In the genomic region with DNA sequence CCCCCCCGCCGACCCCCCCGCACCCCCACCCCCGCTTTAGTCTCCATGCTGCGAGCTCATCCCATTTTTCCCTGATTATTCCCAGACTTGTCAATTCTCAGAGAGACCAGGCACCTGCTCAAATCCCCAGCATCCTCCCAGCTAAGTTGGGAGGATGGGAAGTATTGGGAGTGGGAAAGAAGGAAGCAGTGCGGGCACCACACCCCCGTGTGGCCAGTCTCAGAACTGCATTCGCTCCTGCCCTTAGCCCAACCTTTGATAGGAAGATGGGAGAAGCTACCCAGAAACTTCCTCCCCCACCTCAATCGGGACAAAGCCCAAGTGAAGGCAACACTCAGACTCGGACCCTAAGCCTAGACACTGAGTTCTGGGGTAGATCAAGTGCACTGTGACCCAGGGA, we compare ENCODE assay signal across 8 mouse cellular contexts. TPM values are rescaled to one million over a fixed set of nuclear protein-coding genes. Genes with fewer than 3 reads are reported as not detected.
DNase-seq lines count a peak whose midpoint lies in the region; ATAC-seq and TF ChIP-seq lines count a peak whose summit lies in the region.

No protein-coding gene starts in this region.

- ATAC-seq in forebrain, embryonic 14.5 days, result no peak

- no peak overlapping the region for H3K9ac ChIP-seq in forebrain, embryonic 14.5 days (ENCODE audit: low read length)

- peaks cover 27% of the 10 kb centered on the region for H3K4me1 ChIP-seq in forebrain, embryonic 14.5 days (ENCODE audit: control insufficient read depth, insufficient read depth, low read length)

- TF ChIP-seq CTCF in brain, embryonic 14.5 days (IDR thresholded peaks at IDR 0.05; ENCODE audit: borderline replicate concordance, extremely low read depth, insufficient read depth, insufficient read length), result peak; percentile 96

- H3K36me3 ChIP-seq in forebrain, embryonic 14.5 days (ENCODE audit: control insufficient read depth, insufficient read depth, low read length), result peaks cover 56% of the 10 kb centered on the region

- 4% methylated on average over 10 of the region's 10 CpGs for WGBS in forebrain, embryonic 14.5 days

- no peak for TF ChIP-seq POLR2A in brain, embryonic 14.5 days (IDR thresholded peaks at IDR 0.05; ENCODE audit: borderline replicate concordance, extremely low read depth, insufficient read depth, insufficient read length, poor library complexity, severe bottlenecking)

- no peaks in the 10 kb centered on the region for H3K27me3 ChIP-seq in forebrain, embryonic 14.5 days (replicated peaks; ENCODE audit: control insufficient read depth, insufficient read depth, low read length)

- intact Hi-C loops in heart, postnatal 25 days (cut with DNase I), result no loop called here

- peak; percentile 74 for DNase-seq in MN1 (ENCODE audit: low spot score)
- peak; percentile 83 for DNase-seq in brain, embryonic 14.5 days (ENCODE audit: low read depth)
- DNase-seq in forebrain, embryonic 14.5 days (ENCODE audit: low spot score), result peak; percentile 82
- DNase-seq in heart, postnatal 25 days (ENCODE audit: low spot score), result peak; percentile 35
- peak; percentile 74 for DNase-seq in left cerebral cortex, adult 11 months (ENCODE audit: low spot score)
- DNase-seq in mesoderm, embryonic 11.5 days (ENCODE audit: low read depth, low spot score), result peak; percentile 80
- DNase-seq in right cerebral cortex, postnatal 4 days, result peak; percentile 88
- no peak for DNase-seq in yolk sac, embryonic 10.5 days (ENCODE audit: low spot score)

- H3K4me3 ChIP-seq in forebrain, embryonic 14.5 days (ENCODE audit: low read depth, low read length), result peak overlapping the region; percentile 71; the same call in 1 of the 2 replicates

- no peaks in the 10 kb centered on the region for H3K9me3 ChIP-seq in forebrain, embryonic 14.5 days (replicated peaks; ENCODE audit: control insufficient read depth, low read length)

- H3K27ac ChIP-seq in forebrain, embryonic 14.5 days (ENCODE audit: low read depth, low read length), result peak overlapping the region; percentile 77

- H3K4me2 ChIP-seq in forebrain, embryonic 14.5 days (ENCODE audit: low read length), result peak overlapping the region; percentile 80

RNA-seq across cellular contexts. Expression of a gene that starts 4.7 kb away (rescaled TPM):
- 72.1 and 101 TPM in 2 replicates for polyA plus RNA-seq in brain, embryonic 14.5 days (2012; rRNA removed)
- 52.1 and 61.1 TPM in 2 replicates for polyA plus RNA-seq in forebrain, embryonic 14.5 days (2014; fragmentation: Nextera tagmentation; extraction: Ambion mirVana)
- 10 to 100 TPM; 83.5 to 93.2 TPM for total RNA-seq in heart, postnatal 25 days (2021)

RNA-seq across cellular contexts. Expression of a gene that starts 15.1 kb away (rescaled TPM):
- not detected in 2 replicates for polyA plus RNA-seq in brain, embryonic 14.5 days (2012; rRNA removed)
- polyA plus RNA-seq in forebrain, embryonic 14.5 days (2014; fragmentation: Nextera tagmentation; extraction: Ambion mirVana), result 0.47 and 0.53 TPM in 2 replicates
- total RNA-seq in heart, postnatal 25 days (2021), result not detected

RNA-seq across cellular contexts. Expression of a gene that starts 37.8 kb away (rescaled TPM):
- 42.3 and 58.2 TPM in 2 replicates for polyA plus RNA-seq in brain, embryonic 14.5 days (2012; rRNA removed)
- polyA plus RNA-seq in forebrain, embryonic 14.5 days (2014; fragmentation: Nextera tagmentation; extraction: Ambion mirVana), result 11.8 and 17.2 TPM in 2 replicates
- 1 to 10 TPM; 9.0 to 9.4 TPM for total RNA-seq in heart, postnatal 25 days (2021)

RNA-seq across cellular contexts. Expression of a gene that starts 46.0 kb away (rescaled TPM):
- 203 and 264 TPM in 2 replicates for polyA plus RNA-seq in brain, embryonic 14.5 days (2012; rRNA removed)
- polyA plus RNA-seq in forebrain, embryonic 14.5 days (2014; fragmentation: Nextera tagmentation; extraction: Ambion mirVana), result 446 and 480 TPM in 2 replicates
- 100 to 1,000 TPM; 244 to 266 TPM for total RNA-seq in heart, postnatal 25 days (2021)

RNA-seq across cellular contexts. Expression of a gene that starts 56.0 kb away (rescaled TPM):
- polyA plus RNA-seq in brain, embryonic 14.5 days (2012; rRNA removed), result 26.9 and 44.7 TPM in 2 replicates
- 17.3 and 26.1 TPM in 2 replicates for polyA plus RNA-seq in forebrain, embryonic 14.5 days (2014; fragmentation: Nextera tagmentation; extraction: Ambion mirVana)
- total RNA-seq in heart, postnatal 25 days (2021), result 1 to 10 TPM; 3.8 to 4.3 TPM
